Mouse (Mus musculus) neural tube, embryonic 12.5 days (tissue): ENCODE data around the gene Lck. TPM values are rescaled to one million over a fixed set of nuclear protein-coding genes. Genes with fewer than 3 reads are reported as not detected.
A peak's percentile ranks its signal among the peaks of the same experiment; 100 is the strongest.
"Not testable (repeated sequence)": the region's sequence is repeated elsewhere in the genome, so short reads cannot be mapped to it uniquely, and the experiment has no call there.

ENCODE experiments used
- ATAC-seq: fragments of 200-750 bp; cut with Nextera tagmentation; 2 replicates; pipeline ENCODE4 v1.8.0; 2017; ENCODE audit warnings: low read depth, mild to moderate bottlenecking, moderate TSS enrichment, moderate library complexity; ENCODE audit not compliant: low FRiP score
- H3K27ac ChIP-seq: fragments of 300-500 bp; sonication (generic); 2 replicates; pipeline ENCODE4 v1.5.1; 2016
- H3K27me3 ChIP-seq: fragments of 300-500 bp; sonication (generic); replicated peaks from 2 replicates; pipeline ENCODE4 v1.6.1; 2016; ENCODE audit warnings: mild to moderate bottlenecking
- H3K36me3 ChIP-seq: fragments of 300-500 bp; sonication (generic); 2 replicates; pipeline ENCODE4 v1.6.1; 2016; ENCODE audit warnings: mild to moderate bottlenecking
- H3K4me1 ChIP-seq: fragments of 300-500 bp; sonication (generic); 2 replicates; pipeline ENCODE4 v1.6.1; 2016
- H3K4me2 ChIP-seq: fragments of 300-500 bp; sonication (generic); replicated peaks from 2 replicates; pipeline ENCODE4 v1.6.1; 2016; ENCODE audit warnings: mild to moderate bottlenecking
- H3K4me3 ChIP-seq: fragments of 300-500 bp; sonication (generic); 2 replicates; pipeline ENCODE4 v1.5.1; 2016
- H3K9ac ChIP-seq: fragments of 300-500 bp; sonication (generic); 2 replicates; pipeline ENCODE4 v1.6.1; 2016; ENCODE audit warnings: mild to moderate bottlenecking
- H3K9me3 ChIP-seq: fragments of 300-500 bp; sonication (generic); 2 replicates; pipeline ENCODE4 v1.6.1; 2016; ENCODE audit warnings: mild to moderate bottlenecking
- WGBS: fragments of 180-500 bp; shearing (Covaris S2); methylation state at CpG from one replicate; pipeline ENCODE4 v1.1.7; 2016; 5-methylcytosine and 5-hydroxymethylcytosine counted together
- polyA plus RNA-seq: library from polyadenylated mRNA; unstranded; fragments of >200 nt; fragmentation: Nextera tagmentation; extraction: Ambion mirVana; gene quantifications from 2 replicates; pipeline ENCODE4 v1.2.1, GENCODE M21; 2016

Lck gene
- polyA plus RNA-seq, 1 experiment from 2014 or later = 8.0 TPM

GRCm38 (mm10) chr4:129565139-129565538, 8.3 kb downstream of the Lck start:
- Histone ChIP-seq H3K27me3 (no peaks in the 10 kb centered on the region), H3K4me2 (no peak overlapping the region), H3K27ac (no peak overlapping the region), H3K36me3 (no peaks in the 10 kb centered on the region), H3K4me1 (peaks cover 8% of the 10 kb centered on the region; the same call in 1 of the 2 replicates), H3K4me3 (no peak overlapping the region), H3K9ac (no peak overlapping the region), H3K9me3 (no peaks in the 10 kb centered on the region)
- ATAC-seq = no peak
- 86% methylated on average over 6 of the region's 6 CpGs for WGBS

GRCm38 (mm10) chr4:129563718-129564117, 9.7 kb downstream of the Lck start:
- Histone ChIP-seq H3K4me1 (peaks cover 8% of the 10 kb centered on the region; the same call in 1 of the 2 replicates), H3K9me3 (no peaks in the 10 kb centered on the region), H3K9ac (no peak overlapping the region), H3K27me3 (no peaks in the 10 kb centered on the region), H3K27ac (no peak overlapping the region), H3K4me2 (no peak overlapping the region), H3K4me3 (no peak overlapping the region), H3K36me3 (no peaks in the 10 kb centered on the region)
- no peak for ATAC-seq
- WGBS = 31% methylated on average over 8 of the region's 8 CpGs

- 92% methylated on average over 5 of the region's 5 CpGs for WGBS
- no peak overlapping the region for H3K4me2 ChIP-seq
- H3K9ac ChIP-seq = no peak overlapping the region
- H3K27ac ChIP-seq = no peak overlapping the region
- no peak overlapping the region for H3K4me3 ChIP-seq
- no peaks in the 10 kb centered on the region for H3K27me3 ChIP-seq
- H3K36me3 ChIP-seq = no peaks in the 10 kb centered on the region
- H3K4me1 ChIP-seq = peaks cover 12% of the 10 kb centered on the region; the same call in 1 of the 2 replicates
- no peak for ATAC-seq
- H3K9me3 ChIP-seq = no peaks in the 10 kb centered on the region
Observed at GRCm38 (mm10) chr4:129561184-129561583, 12.3 kb downstream of the Lck start.

GRCm38 (mm10) chr4:129558321-129558955, 15.0 kb downstream of the Lck start:
- no peaks in the 10 kb centered on the region for H3K27me3 ChIP-seq
- H3K4me3 ChIP-seq = no peak overlapping the region
- WGBS = 87% methylated on average over 12 of the region's 12 CpGs
- H3K9me3 ChIP-seq = no peaks in the 10 kb centered on the region
- no peak for ATAC-seq
- H3K36me3 ChIP-seq = no peaks in the 10 kb centered on the region
- H3K27ac ChIP-seq = no peak overlapping the region
- H3K4me1 ChIP-seq = peaks cover 15% of the 10 kb centered on the region; the same call in 1 of the 2 replicates
- no peak overlapping the region for H3K9ac ChIP-seq
- H3K4me2 ChIP-seq = no peak overlapping the region

GRCm38 (mm10) chr4:129557256-129557808, 16.1 kb downstream of the Lck start:
- Histone ChIP-seq H3K4me3 (no peak overlapping the region), H3K9ac (no peak overlapping the region), H3K9me3 (no peaks in the 10 kb centered on the region), H3K27me3 (no peaks in the 10 kb centered on the region), H3K4me1 (peaks cover 14% of the 10 kb centered on the region; the same call in 1 of the 2 replicates), H3K4me2 (peak overlapping the region; percentile 90), H3K36me3 (no peaks in the 10 kb centered on the region), H3K27ac (no peak overlapping the region)
- 77% methylated on average over 9 of the region's 9 CpGs for WGBS
- no peak for ATAC-seq

DNA sequence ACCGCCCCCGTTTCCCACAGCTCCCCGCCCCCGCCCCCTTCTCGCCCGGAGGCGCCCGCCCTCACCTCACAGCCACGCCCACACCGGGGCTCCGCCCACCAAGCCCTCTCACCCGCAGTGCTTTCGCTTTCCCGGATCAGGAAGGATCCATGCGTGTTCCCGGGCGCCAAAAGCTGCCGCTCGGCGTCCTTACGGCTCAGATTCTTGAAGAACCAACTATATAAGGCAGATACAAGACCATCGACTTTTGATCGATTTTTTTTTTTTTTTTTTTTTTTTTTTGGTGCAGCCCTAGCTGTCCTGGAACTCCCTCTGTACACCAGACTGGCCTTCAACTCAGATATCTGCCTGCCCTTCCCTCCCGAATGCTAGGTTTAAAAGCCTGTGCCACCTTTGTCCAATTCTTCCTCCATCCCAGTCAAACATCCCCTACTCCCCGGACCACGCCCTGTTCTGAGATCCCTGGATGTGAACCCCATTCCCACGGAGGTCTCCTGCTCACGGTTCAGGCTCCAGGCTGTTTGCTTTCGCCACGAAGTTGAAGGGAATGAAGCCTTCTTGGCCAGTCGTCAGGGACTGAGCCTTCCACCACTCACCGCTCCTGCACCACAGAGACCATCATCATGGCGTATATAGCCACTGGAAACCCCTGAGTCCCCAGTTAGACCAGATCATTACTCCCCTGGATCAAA, 16.8 kb downstream of the Lck start:
- H3K9ac ChIP-seq = 0 out of 2 replicates have a peak overlapping the region, but pooled peaks have one; percentile 44
- H3K4me1 ChIP-seq = peaks cover 14% of the 10 kb centered on the region; the same call in 1 of the 2 replicates
- ATAC-seq = peak; percentile 45
- peak overlapping the region; percentile 90 for H3K4me2 ChIP-seq
- no peaks in the 10 kb centered on the region for H3K9me3 ChIP-seq
- 8% methylated on average over 33 of the region's 33 CpGs for WGBS
- no peaks in the 10 kb centered on the region for H3K27me3 ChIP-seq
- no peaks in the 10 kb centered on the region for H3K36me3 ChIP-seq
- peak overlapping the region; percentile 44 for H3K4me3 ChIP-seq
- no peak overlapping the region for H3K27ac ChIP-seq

DNA sequence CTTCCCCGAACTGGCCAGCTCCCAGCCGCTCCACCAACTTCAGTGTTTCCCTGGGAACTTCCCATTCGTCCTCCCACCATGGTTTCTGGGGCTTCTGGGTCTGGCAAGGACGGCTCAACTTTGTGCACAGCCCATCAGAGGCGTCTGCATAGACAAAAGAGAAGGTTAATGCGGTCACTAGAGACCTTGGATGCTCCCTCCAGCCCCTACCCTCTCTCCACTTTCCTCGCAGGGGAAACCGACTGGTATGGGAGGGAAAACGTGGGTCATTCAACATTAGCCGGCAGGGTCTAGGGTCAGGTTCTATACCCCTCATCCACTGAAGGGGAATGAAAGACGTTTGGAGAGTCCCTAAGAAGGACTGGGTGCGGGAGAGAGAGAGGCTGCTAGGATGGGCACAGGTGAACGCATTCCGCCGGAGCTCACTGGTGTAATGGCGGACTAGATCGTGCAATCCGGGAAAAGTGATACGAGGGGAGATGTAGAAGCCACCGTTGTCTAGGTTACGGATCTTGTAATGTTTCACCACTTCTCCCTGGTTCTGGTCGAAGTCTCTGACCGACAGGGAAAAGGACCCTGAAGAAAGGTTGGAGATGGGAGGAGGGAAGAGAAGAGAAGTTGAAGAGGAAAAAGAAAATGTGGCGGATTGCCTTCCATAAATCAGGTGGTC, 17.4 kb downstream of the Lck start:
- Histone ChIP-seq H3K27me3 (no peaks in the 10 kb centered on the region), H3K36me3 (no peaks in the 10 kb centered on the region), H3K27ac (no peak overlapping the region), H3K9me3 (no peaks in the 10 kb centered on the region), H3K4me3 (peak overlapping the region; percentile 44), H3K4me1 (peaks cover 14% of the 10 kb centered on the region; the same call in 1 of the 2 replicates), H3K9ac (peak overlapping the region; percentile 44), H3K4me2 (peak overlapping the region; percentile 90)
- WGBS = 2% methylated on average over 24 of the region's 24 CpGs
- ATAC-seq = peak; percentile 76

DNA sequence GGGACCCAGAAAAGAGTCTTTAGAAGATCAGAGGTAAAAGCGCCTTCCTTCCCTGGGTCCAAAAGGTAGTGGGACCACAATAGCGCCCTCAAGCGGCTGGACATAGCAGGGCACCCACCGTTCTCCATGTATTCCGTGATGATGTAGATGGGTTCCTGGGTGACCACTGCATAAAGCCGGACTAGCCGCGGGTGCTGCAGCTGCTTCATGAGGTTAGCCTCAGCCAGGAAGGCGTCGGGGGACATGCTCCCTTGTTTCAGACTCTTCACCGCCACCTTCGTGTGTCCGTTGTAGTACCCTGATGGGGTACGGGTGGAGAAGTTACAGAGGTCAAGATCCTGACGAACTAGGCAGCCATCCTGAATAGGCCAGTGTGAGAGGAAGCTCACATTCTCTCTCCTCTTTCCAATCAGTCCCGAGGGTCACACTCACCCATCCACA, 18.0 kb downstream of the Lck start:
- no peaks in the 10 kb centered on the region for H3K36me3 ChIP-seq
- no peaks in the 10 kb centered on the region for H3K27me3 ChIP-seq
- WGBS = 3% methylated on average over 16 of the region's 16 CpGs
- peaks cover 14% of the 10 kb centered on the region; the same call in 1 of the 2 replicates for H3K4me1 ChIP-seq
- H3K4me3 ChIP-seq = peak overlapping the region; percentile 44
- peak overlapping the region; percentile 44 for H3K9ac ChIP-seq
- ATAC-seq = peak; percentile 51; the same call in 1 of the 2 replicates
- H3K4me2 ChIP-seq = peak overlapping the region; percentile 90
- H3K27ac ChIP-seq = no peak overlapping the region
- no peaks in the 10 kb centered on the region for H3K9me3 ChIP-seq

DNA sequence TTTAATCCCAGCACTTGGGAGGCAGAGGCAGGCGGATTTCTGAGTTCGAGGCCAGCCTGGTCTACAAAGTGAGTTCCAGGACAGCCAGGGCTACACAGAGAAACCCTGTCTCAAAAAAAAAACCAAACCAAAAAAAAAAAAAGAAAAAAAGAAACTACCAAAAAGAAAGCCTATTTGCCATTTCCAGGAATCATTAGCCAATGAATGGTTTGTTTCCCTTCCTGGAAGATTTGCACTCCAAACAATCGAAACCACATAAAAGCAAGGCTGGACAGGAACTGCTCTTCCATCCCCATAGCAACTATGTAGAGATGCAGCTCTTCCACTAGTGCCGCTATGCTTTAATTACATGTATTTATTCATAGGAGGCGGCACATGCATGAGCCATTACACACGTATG, 18.9 kb downstream of the Lck start:
- H3K27ac ChIP-seq, H3K36me3 ChIP-seq, H3K9ac ChIP-seq, H3K4me3 ChIP-seq, H3K9me3 ChIP-seq, ATAC-seq, H3K4me2 ChIP-seq, H3K27me3 ChIP-seq: not testable (repeated sequence)
- H3K4me1 ChIP-seq = peaks cover 14% of the 10 kb centered on the region; the same call in 1 of the 2 replicates
- 80% methylated on average over 6 of the region's 6 CpGs for WGBS

- H3K27ac ChIP-seq = no peak overlapping the region
- H3K4me2 ChIP-seq = no peak overlapping the region
- no peak overlapping the region for H3K4me3 ChIP-seq
- no peak for ATAC-seq
- 79% methylated on average over 1 of the region's 1 CpGs for WGBS
- H3K4me1 ChIP-seq = peaks cover under 1% of the 10 kb centered on the region; the same call in 1 of the 2 replicates
- no peak overlapping the region for H3K9ac ChIP-seq
- no peaks in the 10 kb centered on the region for H3K9me3 ChIP-seq
- no peaks in the 10 kb centered on the region for H3K27me3 ChIP-seq
- H3K36me3 ChIP-seq = no peaks in the 10 kb centered on the region
Observed at GRCm38 (mm10) chr4:129550295-129550694, 23.1 kb downstream of the Lck start.

DNA sequence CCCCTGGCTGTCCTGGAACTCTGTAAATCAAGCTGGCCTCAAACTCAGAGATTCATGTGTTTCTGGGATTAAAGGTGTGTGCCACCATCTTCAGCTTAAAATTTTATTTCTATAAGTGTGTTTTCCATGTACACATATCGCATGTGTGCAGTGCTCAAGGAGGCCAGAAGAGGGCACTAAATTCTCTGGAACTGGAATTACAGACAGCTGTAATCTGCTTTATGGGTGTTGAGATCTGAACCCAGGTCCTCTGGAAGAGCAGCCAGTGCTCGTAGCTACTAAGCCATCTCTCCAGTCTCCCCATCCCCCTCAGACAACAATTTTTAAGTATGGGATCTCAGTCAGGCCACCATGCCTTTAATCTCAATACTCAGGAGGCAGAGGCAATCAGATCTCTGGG, 24.1 kb downstream of the Lck start:
- H3K27me3 ChIP-seq = no peaks in the 10 kb centered on the region
- H3K4me3 ChIP-seq = no peak overlapping the region
- no peaks in the 10 kb centered on the region for H3K9me3 ChIP-seq
- no peak overlapping the region for H3K4me2 ChIP-seq
- no peaks in the 10 kb centered on the region for H3K36me3 ChIP-seq
- ATAC-seq = no peak
- no peak overlapping the region for H3K9ac ChIP-seq
- 95% methylated on average over 2 of the region's 2 CpGs for WGBS
- H3K4me1 ChIP-seq = 0 out of 2 replicates have a peak, but pooled peaks cover 3% of the 10 kb centered on the region
- H3K27ac ChIP-seq = no peak overlapping the region

GRCm38 (mm10) chr4:129547631-129548030, 25.8 kb downstream of the Lck start:
- H3K4me2 ChIP-seq, H3K4me3 ChIP-seq, H3K4me1 ChIP-seq, H3K9me3 ChIP-seq, H3K27ac ChIP-seq, ATAC-seq, H3K9ac ChIP-seq, H3K27me3 ChIP-seq, H3K36me3 ChIP-seq: not testable (repeated sequence)
- WGBS = 92% methylated on average over 4 of the region's 4 CpGs
